In the genomic region with DNA sequence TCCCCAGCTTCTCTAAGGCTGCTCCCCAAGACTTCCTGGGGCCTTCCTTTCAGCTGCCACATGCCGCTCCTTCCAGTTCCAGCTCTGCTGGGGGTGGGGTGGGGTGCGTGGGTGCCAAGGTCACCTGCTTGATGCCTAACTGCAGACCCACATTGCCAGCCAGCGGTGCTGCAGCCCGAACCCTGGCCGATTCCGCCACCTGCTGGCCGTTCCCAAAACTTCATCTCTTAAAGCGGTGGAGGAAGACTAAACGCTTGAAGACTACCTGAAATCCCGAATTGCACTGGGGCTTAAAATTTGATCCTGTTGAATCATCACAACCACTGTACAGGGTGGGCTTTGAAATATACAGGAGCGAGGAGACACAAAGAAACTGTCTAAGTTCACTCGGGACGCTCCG, we compare ENCODE assay signal across 8 mouse cellular contexts. TPM values are rescaled to one million over a fixed set of nuclear protein-coding genes. Genes with fewer than 3 reads are reported as not detected.
DNase-seq lines count a peak whose midpoint lies in the region; ATAC-seq and TF ChIP-seq lines count a peak whose summit lies in the region.

No protein-coding gene starts in this region.

- no peaks in the 10 kb centered on the region for H3K9me3 ChIP-seq in forebrain, postnatal 0 days (ENCODE audit: low read length)
- no peaks in the 10 kb centered on the region for H3K9me3 ChIP-seq in lung, postnatal 0 days (ENCODE audit: low read length)

- peak overlapping the region; percentile 45 for H3K4me2 ChIP-seq in forebrain, postnatal 0 days (ENCODE audit: low read depth)
- H3K4me2 ChIP-seq in lung, postnatal 0 days (replicated peaks; ENCODE audit: low read depth, low read length) = peak overlapping the region; percentile 29; the same call in 1 of the 2 replicates

- no peak overlapping the region for H3K4me3 ChIP-seq in cerebellum, adult 2 months (replicated peaks; ENCODE audit: insufficient read depth, low read depth, low read length)
- H3K4me3 ChIP-seq in forebrain, postnatal 0 days (ENCODE audit: low read depth, low read length) = peak overlapping the region; percentile 20; the same call in 1 of the 2 replicates
- no peak overlapping the region for H3K4me3 ChIP-seq in lung, postnatal 0 days (ENCODE audit: low read depth, low read length)

- peak; percentile 92 for TF ChIP-seq CTCF in cerebellum, adult 2 months (IDR thresholded peaks at IDR 0.05; ENCODE audit: borderline replicate concordance, insufficient read depth, low read depth, low read length)
- TF ChIP-seq CTCF in forebrain, postnatal 0 days (IDR thresholded peaks at IDR 0.05; ENCODE audit: low read depth) = peak; percentile 89
- peak; percentile 87 for TF ChIP-seq CTCF in lung, postnatal 0 days (IDR thresholded peaks at IDR 0.05)

- H3K36me3 ChIP-seq in forebrain, postnatal 0 days (ENCODE audit: insufficient read depth) = no peaks in the 10 kb centered on the region
- H3K36me3 ChIP-seq in lung, postnatal 0 days (ENCODE audit: insufficient read depth, low read length) = no peaks in the 10 kb centered on the region

- H3K27ac ChIP-seq in cerebellum, adult 2 months (ENCODE audit: insufficient read depth, low read length) = no peak overlapping the region
- H3K27ac ChIP-seq in forebrain, postnatal 0 days (ENCODE audit: low read depth, low read length) = no peak overlapping the region
- H3K27ac ChIP-seq in lung, postnatal 0 days (ENCODE audit: low read length) = no peak overlapping the region

- ATAC-seq in forebrain, postnatal 0 days = peak; percentile 9; the same call in 1 of the 2 replicates
- ATAC-seq in lung, postnatal 0 days = no peak

- WGBS in cerebellum, adult 2 months = under 1% methylated on average over 14 of the region's 14 CpGs
- under 1% methylated on average over 14 of the region's 14 CpGs for WGBS in forebrain, postnatal 0 days
- 2% methylated on average over 14 of the region's 14 CpGs for WGBS in lung, postnatal 0 days

- no peak for TF ChIP-seq EP300 in lung, postnatal 0 days (IDR thresholded peaks at IDR 0.05)

- no peak for TF ChIP-seq POLR2A in cerebellum, adult 2 months (IDR thresholded peaks at IDR 0.05; ENCODE audit: borderline replicate concordance, insufficient read depth, low read length)

- peak; percentile 73 for DNase-seq in MN1 (ENCODE audit: low spot score)
- DNase-seq in cerebellum, adult 2 months = peak; percentile 85 to 95
- DNase-seq in forebrain, postnatal 0 days = peak; percentile 86
- DNase-seq in heart, postnatal 4 days = peak; percentile 89
- peak; percentile 73 to 83 for DNase-seq in layer of hippocampus, adult 8-10 months (ENCODE audit: low spot score in 2 of 2)
- DNase-seq in lung, postnatal 0 days (ENCODE audit: low spot score) = peak; percentile 71
- peak; percentile 83 for DNase-seq in retina, postnatal 1 day
- DNase-seq in urinary bladder, adult 2 months (ENCODE audit: low spot score) = peak; percentile 53

- no peak overlapping the region for H3K9ac ChIP-seq in forebrain, postnatal 0 days
- no peak overlapping the region for H3K9ac ChIP-seq in lung, postnatal 0 days (replicated peaks; ENCODE audit: low read depth)

- peaks cover 17% of the 10 kb centered on the region for H3K4me1 ChIP-seq in cerebellum, adult 2 months (ENCODE audit: control insufficient read depth, insufficient read depth, low read length)
- H3K4me1 ChIP-seq in forebrain, postnatal 0 days (ENCODE audit: insufficient read depth) = peaks cover 5% of the 10 kb centered on the region; the same call in 1 of the 2 replicates
- H3K4me1 ChIP-seq in lung, postnatal 0 days (ENCODE audit: insufficient read depth, low read depth, low read length) = peaks cover 5% of the 10 kb centered on the region; the same call in 1 of the 2 replicates

- no peaks in the 10 kb centered on the region for H3K27me3 ChIP-seq in cerebellum, adult 2 months (ENCODE audit: control insufficient read depth, insufficient read depth, low read length)
- peaks cover 27% of the 10 kb centered on the region for H3K27me3 ChIP-seq in forebrain, postnatal 0 days (ENCODE audit: insufficient read depth, low read length)
- H3K27me3 ChIP-seq in lung, postnatal 0 days (replicated peaks; ENCODE audit: insufficient read depth, low read length) = peaks cover 18% of the 10 kb centered on the region

RNA-seq across cellular contexts. Expression of a gene that starts 3.0 kb away (rescaled TPM):
- polyA plus RNA-seq in cerebellum, adult 2 months (2012; rRNA removed) = 150 and 173 TPM in 2 replicates
- total RNA-seq in forebrain, postnatal 0 days (2014; rRNA removed) = 19.4 and 32.5 TPM in 2 replicates
- polyA plus RNA-seq in forebrain, postnatal 0 days (2015; fragmentation: Nextera tagmentation; extraction: Ambion mirVana) = 91.4 and 121 TPM in 2 replicates
- 10 to 100 TPM; 19.1 to 21.2 TPM for total RNA-seq in heart, postnatal 4 days (2021)
- 10 to 100 TPM; 52.5 to 55.9 (median 53.3) TPM for total RNA-seq in layer of hippocampus, adult 8-10 months (2022)
- 11.8 and 18.6 TPM in 2 replicates for polyA plus RNA-seq in lung, postnatal 0 days (2015; fragmentation: Nextera tagmentation; extraction: Ambion mirVana)
- 0.07 and 0.15 TPM in 2 replicates for polyA plus RNA-seq in urinary bladder, adult 2 months (2012; rRNA removed)

RNA-seq across cellular contexts. Expression of a gene that starts 12.9 kb away (rescaled TPM):
- polyA plus RNA-seq in cerebellum, adult 2 months (2012; rRNA removed) = 53.5 and 56.1 TPM in 2 replicates
- 36.2 and 39.4 TPM in 2 replicates for total RNA-seq in forebrain, postnatal 0 days (2014; rRNA removed)
- polyA plus RNA-seq in forebrain, postnatal 0 days (2015; fragmentation: Nextera tagmentation; extraction: Ambion mirVana) = 31.6 and 32.2 TPM in 2 replicates
- total RNA-seq in heart, postnatal 4 days (2021) = 10 to 100 TPM; 21.3 to 21.8 TPM
- 10 to 100 TPM; 35.5 to 41.0 (median 36.5) TPM for total RNA-seq in layer of hippocampus, adult 8-10 months (2022)
- 69.9 and 73.1 TPM in 2 replicates for polyA plus RNA-seq in lung, postnatal 0 days (2015; fragmentation: Nextera tagmentation; extraction: Ambion mirVana)
- polyA plus RNA-seq in urinary bladder, adult 2 months (2012; rRNA removed) = 34.8 and 45.8 TPM in 2 replicates

RNA-seq across cellular contexts. Expression of a gene that starts 15.8 kb away (rescaled TPM):
- 57.4 and 68.4 TPM in 2 replicates for polyA plus RNA-seq in cerebellum, adult 2 months (2012; rRNA removed)
- 133 and 140 TPM in 2 replicates for total RNA-seq in forebrain, postnatal 0 days (2014; rRNA removed)
- polyA plus RNA-seq in forebrain, postnatal 0 days (2015; fragmentation: Nextera tagmentation; extraction: Ambion mirVana) = 74.9 and 77.3 TPM in 2 replicates
- total RNA-seq in heart, postnatal 4 days (2021) = not detected
- total RNA-seq in layer of hippocampus, adult 8-10 months (2022) = 100 to 1,000 TPM; 124 to 133 (median 129) TPM
- polyA plus RNA-seq in lung, postnatal 0 days (2015; fragmentation: Nextera tagmentation; extraction: Ambion mirVana) = not detected in 2 replicates
- polyA plus RNA-seq in urinary bladder, adult 2 months (2012; rRNA removed) = not detected in 2 replicates

RNA-seq across cellular contexts. Expression of a gene that starts 38.4 kb away (rescaled TPM):
- 0.95 and 1.3 TPM in 2 replicates for polyA plus RNA-seq in cerebellum, adult 2 months (2012; rRNA removed)
- 0.23 TPM in 1 of 2 replicates, not detected in the other for total RNA-seq in forebrain, postnatal 0 days (2014; rRNA removed)
- polyA plus RNA-seq in forebrain, postnatal 0 days (2015; fragmentation: Nextera tagmentation; extraction: Ambion mirVana) = not detected in 2 replicates
- 100 to 1,000 TPM; 163 to 192 TPM for total RNA-seq in heart, postnatal 4 days (2021)
- total RNA-seq in layer of hippocampus, adult 8-10 months (2022) = 10 to 100 TPM in 2 of 4 experiments, 1 to 10 TPM in 2; 1.2 to 15.3 (median 8.3) TPM
- polyA plus RNA-seq in lung, postnatal 0 days (2015; fragmentation: Nextera tagmentation; extraction: Ambion mirVana) = 5.8 and 6.4 TPM in 2 replicates
- 7.0 and 9.0 TPM in 2 replicates for polyA plus RNA-seq in urinary bladder, adult 2 months (2012; rRNA removed)

RNA-seq across cellular contexts. Expression of a gene that starts 41.0 kb away (rescaled TPM):
- 0.26 and 0.40 TPM in 2 replicates for polyA plus RNA-seq in cerebellum, adult 2 months (2012; rRNA removed)
- total RNA-seq in forebrain, postnatal 0 days (2014; rRNA removed) = 1.0 and 1.8 TPM in 2 replicates
- polyA plus RNA-seq in forebrain, postnatal 0 days (2015; fragmentation: Nextera tagmentation; extraction: Ambion mirVana) = 1.7 and 3.5 TPM in 2 replicates
- not detected for total RNA-seq in heart, postnatal 4 days (2021)
- total RNA-seq in layer of hippocampus, adult 8-10 months (2022) = 1 to 10 TPM in 2 of 4 experiments, under 1 TPM in 1, not detected in 1; 0.37 to 1.5 (median 1.3) TPM
- polyA plus RNA-seq in lung, postnatal 0 days (2015; fragmentation: Nextera tagmentation; extraction: Ambion mirVana) = 0.12 TPM in 1 of 2 replicates, not detected in the other
- 0.10 TPM in 1 of 2 replicates, not detected in the other for polyA plus RNA-seq in urinary bladder, adult 2 months (2012; rRNA removed)

Comparison
In these comparisons a context has a peak if more than half of its experiments do, and no peak if none do; other contexts are left out.
1. RNA of a gene that starts 3.0 kb away (polyA plus RNA-seq): 150 to 173 TPM in cerebellum, adult 2 months, 91.4 to 121 TPM in forebrain, postnatal 0 days and 11.8 to 18.6 TPM in lung, postnatal 0 days; 0.07 to 0.15 TPM in urinary bladder, adult 2 months; every median in the first group is over 10 times any median in the second.
2. RNA of a gene that starts 15.8 kb away (polyA plus RNA-seq): 74.9 to 77.3 TPM in forebrain, postnatal 0 days and 57.4 to 68.4 TPM in cerebellum, adult 2 months; not detected in urinary bladder, adult 2 months and not detected in lung, postnatal 0 days; every median in the first group is over 10 times any median in the second.
3. Peak in every context shown above with its lines, with median percentiles within 50 percentile points of each other: DNase-seq and CTCF ChIP-seq.